In genomic region chr3:138859166-138859565, GRCm38 (mm10) we compare ENCODE assay signal across 9 mouse cellular contexts.
DNase-seq lines count a peak whose midpoint lies in the region; ATAC-seq and TF ChIP-seq lines count a peak whose summit lies in the region.
"Had no signal": no experiment of that assay in that cellular context is flagged by ENCODE, and none has a peak within 500 bp of the region (broad histone marks: within the 10 kb centered on the region; RNA-seq: fewer than 3 reads in every experiment).

No protein-coding gene starts in this region.

- no peak for TF ChIP-seq CTCF in stomach, postnatal 0 days (IDR thresholded peaks at IDR 0.05; ENCODE audit: low read depth)
- no peak for TF ChIP-seq CTCF in hindbrain, postnatal 0 days (IDR thresholded peaks at IDR 0.05; ENCODE audit: low read depth)

- H3K9me3 ChIP-seq in stomach, embryonic 15.5 days = no peaks in the 10 kb centered on the region
- no peaks in the 10 kb centered on the region for H3K9me3 ChIP-seq in stomach, postnatal 0 days (ENCODE audit: control insufficient read depth, low read length)
- H3K9me3 ChIP-seq in hindbrain, postnatal 0 days (ENCODE audit: low read length) = no peaks in the 10 kb centered on the region
- no peaks in the 10 kb centered on the region for H3K9me3 ChIP-seq in kidney, embryonic 14.5 days (ENCODE audit: control insufficient read depth, low read length)

- no peak overlapping the region for H3K4me3 ChIP-seq in stomach, embryonic 15.5 days (replicated peaks)
- H3K4me3 ChIP-seq in stomach, postnatal 0 days (ENCODE audit: low read depth, low read length) = no peak overlapping the region
- H3K4me3 ChIP-seq in hindbrain, postnatal 0 days (ENCODE audit: low read length) = no peak overlapping the region
- no peak overlapping the region for H3K4me3 ChIP-seq in kidney, embryonic 14.5 days (ENCODE audit: low read length)

- no peak overlapping the region for H3K4me2 ChIP-seq in stomach, embryonic 15.5 days
- H3K4me2 ChIP-seq in stomach, postnatal 0 days (replicated peaks; ENCODE audit: low read depth) = no peak overlapping the region
- H3K4me2 ChIP-seq in hindbrain, postnatal 0 days (ENCODE audit: low read depth, low read length) = no peak overlapping the region
- no peak overlapping the region for H3K4me2 ChIP-seq in kidney, embryonic 14.5 days (replicated peaks; ENCODE audit: low read depth, low read length)
- H3K4me2 ChIP-seq: liver, embryonic 11.5 days had no signal

- WGBS in stomach, embryonic 15.5 days = 81% methylated on average over 8 of the region's 8 CpGs
- WGBS in stomach, postnatal 0 days = 86% methylated on average over 8 of the region's 8 CpGs
- WGBS in hindbrain, postnatal 0 days = 39% methylated on average over 8 of the region's 8 CpGs
- whole genome bisulfite sequencing in kidney, embryonic 14.5 days = 85% methylated on average over 8 of the region's 8 CpGs

- peaks cover 31% of the 10 kb centered on the region for H3K4me1 ChIP-seq in stomach, embryonic 15.5 days
- no peaks in the 10 kb centered on the region; the same call in none of the 2 replicates for H3K4me1 ChIP-seq in stomach, postnatal 0 days (replicated peaks; ENCODE audit: control insufficient read depth, insufficient read depth)
- peaks cover 49% of the 10 kb centered on the region for H3K4me1 ChIP-seq in hindbrain, postnatal 0 days (ENCODE audit: insufficient read depth, low read length)
- H3K4me1 ChIP-seq in kidney, embryonic 14.5 days (ENCODE audit: control insufficient read depth, insufficient read depth, low read length) = peaks cover 23% of the 10 kb centered on the region

- no peak for DNase-seq in frontal cortex, postnatal 14 days (ENCODE audit: low spot score in 2 of 2)
- no peak for DNase-seq in stomach, postnatal 0 days (ENCODE audit: low spot score)
- peak; percentile 56 for DNase-seq in hindbrain, postnatal 0 days (ENCODE audit: low spot score)
- peak; percentile 10 for DNase-seq in skeletal muscle tissue, adult 2 months (ENCODE audit: low read depth, low spot score)
- no peak for DNase-seq in urinary bladder, postnatal 10 days (ENCODE audit: low spot score)

- TF ChIP-seq EP300 in stomach, postnatal 0 days (optimal IDR thresholded peaks at IDR 0.05) = no peak

- H3K9ac ChIP-seq in stomach, embryonic 15.5 days = no peak overlapping the region
- H3K9ac ChIP-seq in stomach, postnatal 0 days (ENCODE audit: low read length) = no peak overlapping the region
- no peak overlapping the region for H3K9ac ChIP-seq in hindbrain, postnatal 0 days (replicated peaks; ENCODE audit: low read length)
- no peak overlapping the region for H3K9ac ChIP-seq in kidney, embryonic 14.5 days (ENCODE audit: low read depth, low read length)

- peak overlapping the region; percentile 84; the same call in 1 of the 2 replicates for H3K27ac ChIP-seq in stomach, embryonic 15.5 days
- no peak overlapping the region for H3K27ac ChIP-seq in stomach, postnatal 0 days (replicated peaks)
- H3K27ac ChIP-seq in hindbrain, postnatal 0 days = peak overlapping the region; percentile 65
- no peak overlapping the region for H3K27ac ChIP-seq in kidney, embryonic 14.5 days (ENCODE audit: low read depth, low read length)

- H3K27me3 ChIP-seq in stomach, embryonic 15.5 days (replicated peaks) = no peaks in the 10 kb centered on the region
- H3K27me3 ChIP-seq in stomach, postnatal 0 days (ENCODE audit: control insufficient read depth, insufficient read depth, low read length) = no peaks in the 10 kb centered on the region
- no peaks in the 10 kb centered on the region for H3K27me3 ChIP-seq in hindbrain, postnatal 0 days (ENCODE audit: insufficient read depth, low read length)
- H3K27me3 ChIP-seq in kidney, embryonic 14.5 days (ENCODE audit: control insufficient read depth, insufficient read depth, low read length) = no peaks in the 10 kb centered on the region

- ATAC-seq in frontal cortex, adult (ENCODE audit: low TSS enrichment) = 0 out of 2 replicates have a peak, but pooled peaks have one; percentile 5
- no peak for ATAC-seq in stomach, embryonic 15.5 days (ENCODE audit: insufficient read depth, low FRiP score, low read depth)
- ATAC-seq in stomach, postnatal 0 days (ENCODE audit: low FRiP score, low TSS enrichment) = no peak
- peak; percentile 33; the same call in 1 of the 2 replicates for ATAC-seq in hindbrain, postnatal 0 days
- no peak for ATAC-seq in kidney, embryonic 14.5 days (ENCODE audit: low FRiP score, low TSS enrichment)

- H3K36me3 ChIP-seq in stomach, embryonic 15.5 days = no peaks in the 10 kb centered on the region
- no peaks in the 10 kb centered on the region for H3K36me3 ChIP-seq in stomach, postnatal 0 days (ENCODE audit: control insufficient read depth, insufficient read depth, low read length)
- no peaks in the 10 kb centered on the region for H3K36me3 ChIP-seq in hindbrain, postnatal 0 days (ENCODE audit: insufficient read depth, low read length)
- H3K36me3 ChIP-seq in kidney, embryonic 14.5 days (ENCODE audit: control insufficient read depth, insufficient read depth, low read length) = no peaks in the 10 kb centered on the region

Comparison
In these comparisons a context has a peak if more than half of its experiments do, and no peak if none do; other contexts are left out.
1. H3K27ac ChIP-seq: peak in stomach, embryonic 15.5 days (single experiment) and hindbrain, postnatal 0 days (single experiment); none in stomach, postnatal 0 days (single experiment) and kidney, embryonic 14.5 days (single experiment).
2. ATAC-seq: peak in frontal cortex, adult (single experiment) and hindbrain, postnatal 0 days (single experiment); none in stomach, embryonic 15.5 days (single experiment), stomach, postnatal 0 days (single experiment) and kidney, embryonic 14.5 days (single experiment).
3. DNase-seq: peak in hindbrain, postnatal 0 days (single experiment) and skeletal muscle tissue, adult 2 months (single experiment); none in frontal cortex, postnatal 14 days (0 of 2), stomach, postnatal 0 days (single experiment) and urinary bladder, postnatal 10 days (single experiment).